Mouse (Mus musculus): ENCODE data around the gene Pdzrn3. TPM values are rescaled to one million over a fixed set of nuclear protein-coding genes. Genes with fewer than 3 reads are reported as not detected.

Gene Pdzrn3
- total and polyA plus RNA-seq, 3 experiments: not detected

DNA sequence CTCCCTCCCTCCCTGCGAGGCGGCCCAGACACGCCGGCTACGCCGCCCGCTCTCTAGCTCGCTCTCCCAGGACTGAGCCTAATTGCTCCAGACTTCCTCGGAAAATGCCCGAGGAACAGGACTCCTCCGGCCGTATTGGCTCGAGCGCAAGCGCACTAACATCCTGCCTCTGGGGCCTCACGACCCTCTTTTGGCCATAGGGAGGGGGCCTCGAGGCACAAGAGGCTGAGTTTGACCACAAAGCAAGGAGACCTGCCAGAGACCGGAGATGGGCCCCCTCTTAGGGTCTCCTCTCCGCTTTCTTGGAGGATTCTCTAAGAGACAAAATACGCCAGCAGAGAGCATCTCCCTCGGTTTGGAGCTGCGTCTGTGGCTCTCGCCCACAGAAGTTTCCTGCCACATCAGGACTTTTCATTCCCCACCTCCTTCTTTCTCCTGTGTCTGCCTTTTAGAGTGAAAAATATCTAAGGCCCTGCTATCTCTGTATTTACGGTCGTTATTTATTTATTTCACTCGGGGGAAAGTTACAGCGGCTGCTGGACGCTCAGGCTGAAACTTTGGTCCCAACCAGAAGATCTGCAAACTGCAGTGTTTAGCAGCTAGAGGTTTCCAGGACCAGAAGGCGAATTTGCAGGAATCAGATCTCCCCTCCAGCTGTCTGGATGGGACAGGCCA lies 375 bp upstream of the Pdzrn3 start:
- no peak overlapping the region for H3K9ac ChIP-seq (ENCODE audit: insufficient read depth, low read depth)
- dilution Hi-C loops (cut with MboI; ENCODE audit: extremely low pct_ligation_motif_present, extremely low pct_unique_long_range_greater_than_20kb, low sequenced_read_pairs) (no loop called here), in situ Hi-C loops (cut with MboI; ENCODE audit: low pct_ligation_motif_present, low pct_unique_long_range_greater_than_20kb, low sequenced_read_pairs) (no loop called here)
- no peaks in the 10 kb centered on the region for H3K27me3 ChIP-seq (replicated peaks)
- DNase-seq (ENCODE audit: extremely low read depth): no peak
- H3K36me3 ChIP-seq (replicated peaks in 1 of 2; ENCODE audit: control insufficient read depth in 1 of 2, insufficient read depth in 1 of 2, low read length in 1 of 2): no peaks in the 10 kb centered on the region
- no peaks in the 10 kb centered on the region for H3K4me1 ChIP-seq (ENCODE audit: control insufficient read depth in 1 of 2, insufficient read depth in 2 of 2)
- no peaks in the 10 kb centered on the region for H3K79me2 ChIP-seq (replicated peaks; ENCODE audit: control insufficient read depth, extremely low read depth, insufficient read depth, poor library complexity, severe bottlenecking)
- H3K4me2 ChIP-seq (ENCODE audit: insufficient read depth, low read depth, poor library complexity, severe bottlenecking): no peak overlapping the region
- H3K27ac ChIP-seq (ENCODE audit: insufficient read depth, low read depth): no peak overlapping the region
- TF ChIP-seq ZMIZ1 (IDR thresholded peaks at IDR 0.05; ENCODE audit: low read depth, low read length): no peak
- no peak for TF ChIP-seq ZNF384 (IDR thresholded peaks at IDR 0.05; ENCODE audit: low read depth, low read length)
- no peak for TF ChIP-seq CHD2 (IDR thresholded peaks at IDR 0.05; ENCODE audit: low read length)
- TF ChIP-seq NELFE (IDR thresholded peaks at IDR 0.05; ENCODE audit: low read depth, low read length): no peak
- TF ChIP-seq HCFC1 (IDR thresholded peaks at IDR 0.05; ENCODE audit: low read depth, low read length): no peak
- no peak for TF ChIP-seq MAZ (IDR thresholded peaks at IDR 0.05; ENCODE audit: low read depth, low read length)
- TF ChIP-seq CTCF (conservative IDR thresholded peaks at IDR 0.05 in 1 of 2, IDR thresholded peaks at IDR 0.05 in 1 of 2; ENCODE audit: low read depth in 2 of 2, low read length in 2 of 2): no peak
- TF ChIP-seq RAD21 (IDR thresholded peaks at IDR 0.05; ENCODE audit: low read depth, low read length): no peak
- TF ChIP-seq SMC3 (IDR thresholded peaks at IDR 0.05; ENCODE audit: low read depth, low read length): no peak
- TF ChIP-seq E2F4 (IDR thresholded peaks at IDR 0.05; ENCODE audit: insufficient replicate concordance, low read depth, low read length): no peak
- no peak for TF ChIP-seq CHD1 (IDR thresholded peaks at IDR 0.05; ENCODE audit: low read depth, low read length)
- TF ChIP-seq UBTF (IDR thresholded peaks at IDR 0.05; ENCODE audit: low read depth, low read length): no peak
- TF ChIP-seq ZC3H11A (IDR thresholded peaks at IDR 0.05; ENCODE audit: low read depth, low read length): no peak
- TF ChIP-seq MYC (IDR thresholded peaks at IDR 0.05; ENCODE audit: low read depth, low read length): no peak
- no peak for TF ChIP-seq MXI1 (IDR thresholded peaks at IDR 0.05; ENCODE audit: low read depth, low read length)
- no peak for TF ChIP-seq BHLHE40 (IDR thresholded peaks at IDR 0.05; ENCODE audit: low read depth, low read length)
- no peak for TF ChIP-seq JUN (IDR thresholded peaks at IDR 0.05; ENCODE audit: insufficient read depth, low read depth, low read length)
- H3K4me3 ChIP-seq (replicated peaks in 1 of 3; ENCODE audit: low read depth in 2 of 3, low read length in 2 of 3, poor library complexity in 1 of 3): no peak overlapping the region
- peaks cover 71% of the 10 kb centered on the region for H3K9me3 ChIP-seq (replicated peaks; ENCODE audit: low read length)

DNA sequence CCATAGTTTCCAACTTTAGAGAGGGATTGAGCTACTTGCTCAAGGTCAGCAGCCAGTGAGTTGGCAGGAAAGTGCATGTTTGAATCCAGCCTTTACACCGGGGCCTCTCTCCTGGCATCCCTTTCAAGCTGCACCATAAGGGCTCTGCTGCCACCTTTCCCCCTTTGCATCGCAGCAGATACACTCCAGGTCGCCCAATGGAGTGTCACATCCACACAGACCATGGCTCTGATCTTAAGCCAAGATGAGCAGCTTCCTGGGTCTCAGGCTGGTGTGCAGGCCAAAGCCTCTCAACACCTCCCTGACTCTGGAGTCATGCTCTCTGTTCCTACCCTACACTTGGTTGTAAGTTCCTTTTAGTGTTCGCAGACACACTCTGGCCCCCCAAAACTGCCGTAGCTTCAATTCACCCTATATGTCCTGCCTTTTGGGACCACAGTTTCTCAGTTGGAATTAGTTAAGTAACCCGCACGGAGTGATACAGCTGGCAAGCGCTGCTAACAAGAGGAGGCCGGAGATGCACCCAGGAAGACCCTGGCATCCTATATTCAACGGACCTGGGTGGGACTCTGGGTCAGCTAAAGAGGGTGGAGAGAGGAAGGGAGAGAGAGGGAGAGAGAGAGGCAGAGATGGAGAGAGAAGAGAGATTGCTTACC lies 1.1 kb downstream of the Pdzrn3 start:
- Histone ChIP-seq H3K4me1 (ENCODE audit: control insufficient read depth in 1 of 2, insufficient read depth in 2 of 2) (no peaks in the 10 kb centered on the region), H3K36me3 (replicated peaks in 1 of 2; ENCODE audit: control insufficient read depth in 1 of 2, insufficient read depth in 1 of 2, low read length in 1 of 2) (no peaks in the 10 kb centered on the region), H3K4me3 (replicated peaks in 1 of 3; ENCODE audit: low read depth in 2 of 3, low read length in 2 of 3, poor library complexity in 1 of 3) (no peak overlapping the region), H3K27me3 (replicated peaks) (no peaks in the 10 kb centered on the region), H3K27ac (ENCODE audit: insufficient read depth, low read depth) (no peak overlapping the region), H3K9me3 (replicated peaks; ENCODE audit: low read length) (peaks cover 71% of the 10 kb centered on the region), H3K4me2 (ENCODE audit: insufficient read depth, low read depth, poor library complexity, severe bottlenecking) (no peak overlapping the region), H3K79me2 (replicated peaks; ENCODE audit: control insufficient read depth, extremely low read depth, insufficient read depth, poor library complexity, severe bottlenecking) (no peaks in the 10 kb centered on the region), H3K9ac (ENCODE audit: insufficient read depth, low read depth) (no peak overlapping the region)
- in situ Hi-C loops (cut with MboI; ENCODE audit: low pct_ligation_motif_present, low pct_unique_long_range_greater_than_20kb, low sequenced_read_pairs): no loop called here
- dilution Hi-C loops (cut with MboI; ENCODE audit: extremely low pct_ligation_motif_present, extremely low pct_unique_long_range_greater_than_20kb, low sequenced_read_pairs): no loop called here
- TF ChIP-seq NELFE (IDR thresholded peaks at IDR 0.05; ENCODE audit: low read depth, low read length) (no peak), RAD21 (IDR thresholded peaks at IDR 0.05; ENCODE audit: low read depth, low read length) (no peak), EP300 (IDR thresholded peaks at IDR 0.05; ENCODE audit: low read length) (no peak)
- DNase-seq (ENCODE audit: extremely low read depth): no peak
